Mouse (Mus musculus): ENCODE data around the gene Klf1. TPM values are rescaled to one million over a fixed set of nuclear protein-coding genes. Genes with fewer than 3 reads are reported as not detected.

Gene Klf1
- polyA plus RNA-seq (2012; rRNA removed): 0.66 and 0.77 TPM in 2 replicates

DNA sequence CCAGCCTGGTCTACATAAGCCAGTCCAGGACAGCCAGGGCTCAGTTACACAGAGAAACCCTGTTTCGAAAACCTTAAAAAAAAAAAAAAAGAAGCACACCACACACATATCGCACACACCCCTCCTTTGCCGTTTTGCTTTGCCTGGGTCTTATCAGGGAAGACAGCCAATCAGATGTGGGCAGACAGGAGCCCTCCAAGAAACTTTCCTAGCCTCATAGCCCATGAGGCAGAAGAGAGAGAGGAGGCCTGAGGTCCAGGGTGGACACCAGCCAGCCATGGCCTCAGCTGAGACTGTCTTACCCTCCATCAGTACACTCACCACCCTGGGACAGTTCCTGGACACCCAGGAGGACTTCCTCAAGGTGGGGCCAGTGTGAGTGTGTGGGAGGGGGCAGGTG is at the start of gene Klf1:
Gene Klf1 (plus strand): TSS at position 177 of the 400 bp plus-strand sequence.
- DNase-seq (ENCODE audit: low read depth): no peak
- TF ChIP-seq CTCF (IDR thresholded peaks at IDR 0.05; ENCODE audit: borderline replicate concordance, extremely low read depth, insufficient read depth, insufficient read length) (no peak), POLR2A (IDR thresholded peaks at IDR 0.05; ENCODE audit: borderline replicate concordance, extremely low read depth, insufficient read depth, insufficient read length, poor library complexity, severe bottlenecking) (no peak)

DNA sequence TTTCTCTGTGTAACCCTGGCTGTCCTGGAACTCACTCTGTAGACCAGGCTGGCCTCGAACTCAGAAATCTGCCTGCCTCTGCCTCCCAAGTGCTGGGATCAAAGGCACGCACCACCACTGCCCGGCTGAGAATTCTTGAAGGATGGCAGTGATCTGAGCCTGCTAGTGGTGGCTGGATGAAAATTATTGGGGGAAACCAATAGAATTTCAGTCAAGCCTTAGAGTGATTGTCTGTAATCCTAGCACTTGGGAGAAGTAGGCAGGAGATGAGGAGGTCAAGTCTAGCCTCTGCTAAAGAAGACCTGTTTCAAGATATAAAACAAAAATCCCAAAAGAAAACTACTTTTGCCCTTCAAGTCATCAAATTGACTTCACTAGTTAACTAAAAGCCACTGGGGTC is 45.3 kb upstream of the Klf1 start:
- no peak for TF ChIP-seq CTCF (IDR thresholded peaks at IDR 0.05; ENCODE audit: borderline replicate concordance, extremely low read depth, insufficient read depth, insufficient read length)
- no peak for TF ChIP-seq POLR2A (IDR thresholded peaks at IDR 0.05; ENCODE audit: borderline replicate concordance, extremely low read depth, insufficient read depth, insufficient read length, poor library complexity, severe bottlenecking)
- DNase-seq (ENCODE audit: low read depth): no peak

DNA sequence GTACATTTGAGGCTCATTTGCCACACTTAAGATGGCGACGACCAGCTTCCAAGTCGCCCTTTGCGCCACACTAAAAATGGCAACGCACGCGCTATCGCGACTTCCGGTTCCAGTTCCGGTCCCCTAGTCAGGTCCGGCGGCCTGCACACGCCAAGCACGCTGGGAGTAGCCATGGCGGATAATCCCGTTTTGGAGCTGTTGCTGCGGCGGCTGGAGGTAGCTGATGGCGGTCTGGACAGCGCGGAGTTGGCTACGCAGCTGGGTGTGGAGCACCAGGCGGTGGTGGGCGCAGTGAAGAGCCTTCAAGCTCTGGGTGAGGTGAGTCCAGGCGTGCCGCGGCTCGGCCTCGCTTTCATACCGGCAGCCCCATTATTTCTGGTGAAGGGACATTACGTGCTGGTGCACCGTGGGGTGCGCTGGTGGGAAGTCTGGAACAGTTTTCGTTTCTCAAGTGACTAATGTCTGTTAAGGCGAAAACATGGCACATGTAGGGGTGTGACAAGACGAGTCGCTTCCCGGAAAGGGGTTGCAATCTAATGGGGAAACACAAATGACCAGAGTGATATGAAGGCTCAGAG is 44.8 kb upstream of the Klf1 start, which contains the start of gene Farsa:
Gene Farsa (plus strand): TSS at position 126 of the 578 bp plus-strand sequence.
- DNase-seq (ENCODE audit: low read depth): peak; percentile 98
- TF ChIP-seq CTCF (IDR thresholded peaks at IDR 0.05; ENCODE audit: borderline replicate concordance, extremely low read depth, insufficient read depth, insufficient read length): no peak
- peak; percentile 76; the same call in 1 of the 2 replicates for TF ChIP-seq POLR2A (IDR thresholded peaks at IDR 0.05; ENCODE audit: borderline replicate concordance, extremely low read depth, insufficient read depth, insufficient read length, poor library complexity, severe bottlenecking)

DNA sequence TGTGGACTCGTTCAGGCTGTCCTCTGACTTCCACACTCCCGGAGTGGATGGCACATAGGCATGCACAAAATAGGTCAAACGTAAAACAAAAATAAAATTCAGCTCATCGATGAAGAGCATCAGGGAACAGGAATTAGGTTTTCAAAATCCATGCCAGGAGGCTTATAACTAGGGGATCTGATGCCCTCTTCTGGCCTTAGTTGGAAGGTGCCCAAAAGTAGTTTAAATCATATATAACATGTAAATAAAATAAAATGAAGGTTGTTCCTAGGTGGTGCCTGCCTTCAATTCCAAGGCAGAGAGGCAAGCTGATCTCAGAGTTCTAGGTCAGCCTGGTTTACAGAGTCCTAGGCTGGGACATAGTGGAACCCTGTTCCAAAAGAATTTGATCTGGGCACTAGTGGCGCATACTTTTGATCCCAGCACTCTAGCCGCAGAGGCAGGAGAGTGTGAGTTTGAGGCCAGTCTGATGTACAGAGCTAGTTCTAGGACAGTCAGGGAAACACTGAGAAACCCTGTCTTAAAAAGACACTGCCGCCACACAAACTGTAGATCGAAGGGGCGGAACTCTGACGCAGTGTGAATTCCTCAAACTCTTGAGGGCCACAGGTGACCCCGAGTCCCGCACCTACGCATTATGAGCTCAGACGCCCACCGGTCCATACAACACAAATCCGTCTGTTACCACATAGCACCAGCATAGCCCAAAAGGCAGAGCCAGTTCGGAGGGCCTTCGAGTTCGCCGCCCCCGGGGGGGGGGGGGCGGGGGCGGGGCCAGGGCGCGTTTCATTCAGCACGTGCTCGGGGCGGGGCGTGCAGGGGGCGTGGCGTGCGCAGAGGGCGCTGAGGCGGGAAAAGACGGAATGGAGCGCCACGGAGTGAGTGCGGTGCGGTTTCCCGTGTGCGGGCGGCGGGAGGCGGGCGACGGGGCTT is 30.1 kb upstream of the Klf1 start, which contains the start of gene Syce2:
Gene Syce2 (plus strand): TSS at position 736 of the 933 bp plus-strand sequence.
- TF ChIP-seq CTCF (IDR thresholded peaks at IDR 0.05; ENCODE audit: borderline replicate concordance, extremely low read depth, insufficient read depth, insufficient read length) (peak; percentile 11; the same call in 1 of the 2 replicates), POLR2A (IDR thresholded peaks at IDR 0.05; ENCODE audit: borderline replicate concordance, extremely low read depth, insufficient read depth, insufficient read length, poor library complexity, severe bottlenecking) (no peak)
- DNase-seq (ENCODE audit: low read depth): peak; percentile 75

DNA sequence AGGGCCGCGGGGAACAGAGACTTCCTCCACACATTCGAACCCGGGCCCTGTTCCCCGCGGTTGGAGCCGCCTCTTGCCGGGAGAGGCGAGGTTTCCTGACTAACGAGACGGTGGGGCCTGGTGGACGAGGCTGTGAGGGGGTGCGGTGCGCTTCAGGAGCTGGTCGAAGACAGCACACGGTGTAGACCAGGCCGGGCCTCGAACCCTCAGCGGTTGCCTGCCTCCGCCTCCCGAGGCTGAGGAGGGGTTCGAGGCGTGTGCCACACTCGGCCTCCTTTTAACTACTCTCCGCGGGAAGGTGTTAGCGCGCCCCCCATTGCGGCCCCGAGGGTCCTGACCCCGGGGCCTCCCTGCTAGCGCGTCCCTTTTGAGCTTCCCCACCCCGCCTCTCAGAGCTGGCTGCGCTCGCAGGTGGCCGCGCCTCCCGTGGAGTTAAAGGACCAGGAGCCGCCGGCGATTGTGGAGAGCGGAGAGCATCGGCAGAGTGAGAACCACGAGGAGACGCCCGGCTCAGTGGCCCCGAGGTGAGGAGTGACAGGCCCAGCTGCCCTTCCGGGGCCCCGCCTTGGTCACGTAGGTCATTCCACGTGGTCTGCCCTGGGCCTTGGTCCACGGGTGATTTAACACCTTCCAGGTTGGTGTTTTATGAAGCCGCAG is 29.3 kb upstream of the Klf1 start:
- TF ChIP-seq CTCF (IDR thresholded peaks at IDR 0.05; ENCODE audit: borderline replicate concordance, extremely low read depth, insufficient read depth, insufficient read length) (no peak), POLR2A (IDR thresholded peaks at IDR 0.05; ENCODE audit: borderline replicate concordance, extremely low read depth, insufficient read depth, insufficient read length, poor library complexity, severe bottlenecking) (no peak)
- DNase-seq (ENCODE audit: low read depth): peak; percentile 21

GRCm38 (mm10) chr8:84873016-84873415 is 28.7 kb upstream of the Klf1 start:
- TF ChIP-seq CTCF (IDR thresholded peaks at IDR 0.05; ENCODE audit: borderline replicate concordance, extremely low read depth, insufficient read depth, insufficient read length) (no peak), POLR2A (IDR thresholded peaks at IDR 0.05; ENCODE audit: borderline replicate concordance, extremely low read depth, insufficient read depth, insufficient read length, poor library complexity, severe bottlenecking) (no peak)
- DNase-seq (ENCODE audit: low read depth): no peak

DNA sequence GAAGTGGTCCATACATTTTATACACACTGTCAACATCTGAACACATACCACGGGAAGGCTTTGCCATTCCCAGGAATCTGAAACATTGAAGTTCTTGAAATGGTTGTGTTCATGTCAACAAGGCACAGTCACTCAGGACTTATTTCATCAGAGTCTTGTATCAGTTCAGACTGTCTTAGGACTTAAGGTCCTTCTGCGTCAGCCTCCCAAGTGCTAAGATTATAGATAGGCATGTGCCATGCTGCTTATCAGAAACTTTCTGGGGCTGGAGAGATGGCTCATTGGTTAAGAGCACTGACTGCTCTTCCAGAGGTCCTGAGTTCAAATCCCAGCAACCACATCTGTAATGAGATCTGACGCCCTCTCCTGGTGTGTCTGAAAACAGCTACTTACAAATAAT is 27.4 kb upstream of the Klf1 start:
- DNase-seq (ENCODE audit: low read depth): no peak
- TF ChIP-seq POLR2A (IDR thresholded peaks at IDR 0.05; ENCODE audit: borderline replicate concordance, extremely low read depth, insufficient read depth, insufficient read length, poor library complexity, severe bottlenecking) (no peak), CTCF (IDR thresholded peaks at IDR 0.05; ENCODE audit: borderline replicate concordance, extremely low read depth, insufficient read depth, insufficient read length) (no peak)

DNA sequence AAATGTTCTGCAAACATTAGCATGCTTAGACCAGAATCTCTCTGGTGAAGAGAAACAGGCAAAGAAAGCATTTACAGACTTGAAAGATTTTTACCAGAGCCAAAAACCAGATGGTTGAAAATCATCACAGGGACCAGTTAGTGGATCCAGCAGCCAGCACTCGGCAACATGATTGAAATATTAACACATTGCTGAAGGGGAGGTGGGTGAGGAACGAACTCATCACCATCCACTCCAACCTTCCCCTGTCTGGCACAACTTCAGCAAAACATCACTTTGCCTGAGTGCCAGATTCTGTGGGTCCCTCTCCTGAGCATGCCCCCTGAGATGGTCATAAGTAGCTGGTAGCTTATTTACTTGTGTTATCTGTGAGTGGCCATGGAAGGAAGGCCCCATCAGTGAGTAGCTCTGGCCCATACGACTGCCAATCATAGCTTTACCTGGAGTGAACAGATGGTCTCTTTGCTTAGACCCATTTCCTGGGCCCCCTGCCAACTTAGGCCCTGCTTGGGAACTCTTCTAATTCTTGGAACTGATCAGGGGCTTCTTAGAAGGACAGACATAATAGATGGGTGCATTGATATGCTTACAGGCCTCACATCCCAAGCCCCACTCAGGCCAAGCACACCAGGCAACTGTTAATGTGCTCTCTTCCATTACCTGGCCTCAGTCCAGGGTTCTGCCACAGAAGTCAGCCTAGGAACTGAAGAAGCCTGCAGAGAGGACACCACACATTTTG is 24.3 kb upstream of the Klf1 start:
- peak; percentile 81 for DNase-seq (ENCODE audit: low read depth)
- TF ChIP-seq CTCF (IDR thresholded peaks at IDR 0.05; ENCODE audit: borderline replicate concordance, extremely low read depth, insufficient read depth, insufficient read length): no peak
- no peak for TF ChIP-seq POLR2A (IDR thresholded peaks at IDR 0.05; ENCODE audit: borderline replicate concordance, extremely low read depth, insufficient read depth, insufficient read length, poor library complexity, severe bottlenecking)

DNA sequence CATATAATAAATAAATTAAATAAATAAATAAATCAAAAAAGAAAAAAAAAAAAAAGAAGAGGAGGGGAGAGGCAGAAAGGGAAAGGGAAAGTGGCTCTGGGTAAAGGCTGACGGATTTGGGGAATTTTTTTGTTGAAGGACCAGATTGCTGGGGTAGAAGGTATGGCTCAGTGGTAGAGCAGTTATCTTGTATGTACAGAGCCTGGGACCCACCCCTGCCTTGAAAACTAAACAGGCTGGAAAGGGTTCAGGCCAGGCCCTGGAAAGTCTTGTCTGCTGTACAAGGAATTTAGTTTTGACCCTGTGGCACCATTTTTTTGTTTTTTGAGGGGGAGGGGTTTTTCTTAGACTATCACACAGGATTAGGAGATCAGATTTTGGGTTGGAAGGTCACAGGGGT is 22.8 kb upstream of the Klf1 start:
- TF ChIP-seq CTCF (IDR thresholded peaks at IDR 0.05; ENCODE audit: borderline replicate concordance, extremely low read depth, insufficient read depth, insufficient read length) (no peak), POLR2A (IDR thresholded peaks at IDR 0.05; ENCODE audit: borderline replicate concordance, extremely low read depth, insufficient read depth, insufficient read length, poor library complexity, severe bottlenecking) (no peak)
- no peak for DNase-seq (ENCODE audit: low read depth)

- DNase-seq (ENCODE audit: low read depth): no peak
- TF ChIP-seq POLR2A (IDR thresholded peaks at IDR 0.05; ENCODE audit: borderline replicate concordance, extremely low read depth, insufficient read depth, insufficient read length, poor library complexity, severe bottlenecking): no peak
- no peak for TF ChIP-seq CTCF (IDR thresholded peaks at IDR 0.05; ENCODE audit: borderline replicate concordance, extremely low read depth, insufficient read depth, insufficient read length)
These were observed 17.0 kb upstream of the Klf1 start for GRCm38 (mm10) chr8:84884728-84885127.

Measured in brain, embryonic 14.5 days (tissue).